Mouse (Mus musculus): Measurements from ENCODE around the gene B230219D22Rik. TPM values are rescaled to one million over a fixed set of nuclear protein-coding genes. Genes with fewer than 3 reads are reported as not detected.

Gene B230219D22Rik
- polyA plus RNA-seq (2015; fragmentation: Nextera tagmentation; extraction: Ambion mirVana): 74.6 and 74.9 TPM in 2 replicates

DNA sequence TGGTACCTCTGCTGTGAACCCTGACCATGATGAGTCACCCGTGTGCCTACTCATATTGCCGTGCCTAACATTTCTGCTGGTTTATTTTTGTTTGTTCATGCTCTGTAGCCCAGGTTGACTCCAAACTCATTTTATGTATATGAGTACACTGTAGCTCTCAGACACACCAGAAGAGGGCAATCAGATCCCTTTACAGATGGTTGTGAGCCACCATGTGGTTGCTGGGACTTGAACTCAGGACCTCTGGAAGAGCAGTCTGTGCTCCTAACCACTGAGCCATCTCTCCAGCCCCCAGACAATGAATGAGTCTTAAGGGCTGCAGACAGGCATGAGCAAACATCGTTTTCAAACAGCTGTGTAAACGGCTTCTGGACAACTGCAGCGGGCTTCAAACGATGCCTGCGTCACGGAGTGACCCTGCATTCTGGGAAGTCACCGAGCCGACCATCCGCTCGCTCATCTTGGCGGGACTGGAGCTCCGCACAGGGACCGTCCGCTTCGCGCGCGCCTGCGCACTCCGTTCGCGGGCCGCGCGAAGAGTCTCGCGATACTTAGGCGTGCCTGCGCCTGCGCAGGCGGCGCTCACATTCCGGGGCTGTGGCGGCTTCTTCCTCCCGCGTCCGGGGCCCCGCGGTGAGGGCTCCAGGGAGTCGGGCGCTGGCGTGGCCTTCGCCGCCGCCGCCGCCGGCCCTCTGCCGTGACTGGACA is at the start of gene B230219D22Rik:
Gene B230219D22Rik, plus strand, starts transcription at position 590 of the 708 bp plus-strand sequence.
- peak within 1 kb of the TSS; percentile 100 for H3K9ac ChIP-seq (replicated peaks; ENCODE audit: low read depth, low read length)
- H3K4me3 ChIP-seq (replicated peaks; ENCODE audit: low read length): peak within 1 kb of the TSS; percentile 94
- peak within 1 kb of the TSS; percentile 74 for H3K4me2 ChIP-seq (ENCODE audit: low read length)
- no peaks in the 10 kb centered on the region for H3K9me3 ChIP-seq (ENCODE audit: control insufficient read depth, low read length)
- no peaks in the 10 kb centered on the region for H3K27me3 ChIP-seq (replicated peaks; ENCODE audit: control insufficient read depth, insufficient read depth, low read length)
- WGBS: 4% methylated on average over 47 of the region's 51 CpGs
- peak; percentile 99 for ATAC-seq
- peak within 1 kb of the TSS; percentile 97 for H3K27ac ChIP-seq (ENCODE audit: low read length)
- no peaks in the 10 kb centered on the region for H3K36me3 ChIP-seq (ENCODE audit: control insufficient read depth, insufficient read depth)
- H3K4me1 ChIP-seq (replicated peaks; ENCODE audit: control insufficient read depth, insufficient read depth, low read length): peaks cover 22% of the 10 kb centered on the region

GRCm38 (mm10) chr13:55644525-55644924 is 48.4 kb upstream of the B230219D22Rik start:
- no peak for ATAC-seq
- 88% methylated on average over 2 of the region's 2 CpGs for WGBS
- Histone ChIP-seq H3K36me3 (ENCODE audit: control insufficient read depth, insufficient read depth) (peaks cover 35% of the 10 kb centered on the region), H3K9me3 (ENCODE audit: control insufficient read depth, low read length) (no peaks in the 10 kb centered on the region), H3K9ac (replicated peaks; ENCODE audit: low read depth, low read length) (no peak overlapping the region), H3K4me2 (ENCODE audit: low read length) (no peak overlapping the region), H3K27ac (ENCODE audit: low read length) (no peak overlapping the region), H3K27me3 (replicated peaks; ENCODE audit: control insufficient read depth, insufficient read depth, low read length) (no peaks in the 10 kb centered on the region), H3K4me3 (replicated peaks; ENCODE audit: low read length) (no peak overlapping the region), H3K4me1 (replicated peaks; ENCODE audit: control insufficient read depth, insufficient read depth, low read length) (no peaks in the 10 kb centered on the region)

- 87% methylated on average over 12 of the region's 12 CpGs for whole genome bisulfite sequencing
- H3K4me3 ChIP-seq (replicated peaks; ENCODE audit: low read length): no peak overlapping the region
- H3K27ac ChIP-seq (ENCODE audit: low read length): no peak overlapping the region
- no peaks in the 10 kb centered on the region for H3K9me3 ChIP-seq (ENCODE audit: control insufficient read depth, low read length)
- H3K27me3 ChIP-seq (replicated peaks; ENCODE audit: control insufficient read depth, insufficient read depth, low read length): no peaks in the 10 kb centered on the region
- peaks cover 73% of the 10 kb centered on the region for H3K36me3 ChIP-seq (ENCODE audit: control insufficient read depth, insufficient read depth)
- no peaks in the 10 kb centered on the region for H3K4me1 ChIP-seq (replicated peaks; ENCODE audit: control insufficient read depth, insufficient read depth, low read length)
- no peak overlapping the region for H3K9ac ChIP-seq (replicated peaks; ENCODE audit: low read depth, low read length)
- no peak overlapping the region for H3K4me2 ChIP-seq (ENCODE audit: low read length)
- no peak for ATAC-seq
These were observed 42.8 kb upstream of the B230219D22Rik start for GRCm38 (mm10) chr13:55650098-55650497.

- Histone ChIP-seq H3K4me1 (replicated peaks; ENCODE audit: control insufficient read depth, insufficient read depth, low read length) (no peaks in the 10 kb centered on the region), H3K4me3 (replicated peaks; ENCODE audit: low read length) (no peak overlapping the region), H3K36me3 (ENCODE audit: control insufficient read depth, insufficient read depth) (peaks cover 72% of the 10 kb centered on the region), H3K9me3 (ENCODE audit: control insufficient read depth, low read length) (no peaks in the 10 kb centered on the region), H3K27ac (ENCODE audit: low read length) (no peak overlapping the region), H3K9ac (replicated peaks; ENCODE audit: low read depth, low read length) (no peak overlapping the region), H3K27me3 (replicated peaks; ENCODE audit: control insufficient read depth, insufficient read depth, low read length) (no peaks in the 10 kb centered on the region), H3K4me2 (ENCODE audit: low read length) (no peak overlapping the region)
- 92% methylated on average over 6 of the region's 6 CpGs for WGBS
- ATAC-seq: no peak
These were observed 41.9 kb upstream of the B230219D22Rik start for GRCm38 (mm10) chr13:55650980-55651379.

GRCm38 (mm10) chr13:55668550-55668949 is 24.4 kb upstream of the B230219D22Rik start:
- H3K4me2 ChIP-seq (ENCODE audit: low read length): no peak overlapping the region
- 81% methylated on average over 6 of the region's 6 CpGs for WGBS
- ATAC-seq: no peak
- no peak overlapping the region for H3K9ac ChIP-seq (replicated peaks; ENCODE audit: low read depth, low read length)
- no peak overlapping the region for H3K4me3 ChIP-seq (replicated peaks; ENCODE audit: low read length)
- peaks cover 50% of the 10 kb centered on the region for H3K36me3 ChIP-seq (ENCODE audit: control insufficient read depth, insufficient read depth)
- no peaks in the 10 kb centered on the region for H3K27me3 ChIP-seq (replicated peaks; ENCODE audit: control insufficient read depth, insufficient read depth, low read length)
- H3K27ac ChIP-seq (ENCODE audit: low read length): no peak overlapping the region
- H3K4me1 ChIP-seq (replicated peaks; ENCODE audit: control insufficient read depth, insufficient read depth, low read length): no peaks in the 10 kb centered on the region
- H3K9me3 ChIP-seq (ENCODE audit: control insufficient read depth, low read length): no peaks in the 10 kb centered on the region

DNA sequence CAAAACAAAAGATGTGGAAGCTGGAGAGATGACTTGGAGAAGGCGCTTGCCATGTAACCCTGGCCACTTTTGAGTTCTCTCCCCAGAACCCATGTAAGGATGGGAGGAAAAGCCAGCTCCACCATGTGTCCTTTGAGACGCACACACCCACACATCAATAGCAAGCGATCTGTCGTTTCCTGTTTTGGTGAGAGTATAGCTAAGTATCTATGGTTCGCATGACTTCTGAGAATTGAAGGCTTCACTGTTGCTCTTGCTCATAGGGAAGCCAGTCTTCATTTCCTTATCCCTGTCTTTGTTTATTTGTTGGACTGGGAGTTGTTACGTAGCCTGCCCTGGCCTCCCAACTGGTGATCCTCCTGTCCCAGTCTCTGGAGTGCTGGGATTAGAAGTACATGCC is 20.2 kb upstream of the B230219D22Rik start:
- H3K36me3 ChIP-seq (ENCODE audit: control insufficient read depth, insufficient read depth): peaks cover 42% of the 10 kb centered on the region
- H3K4me3 ChIP-seq (replicated peaks; ENCODE audit: low read length): no peak overlapping the region
- no peak overlapping the region for H3K27ac ChIP-seq (ENCODE audit: low read length)
- H3K9me3 ChIP-seq (ENCODE audit: control insufficient read depth, low read length): no peaks in the 10 kb centered on the region
- ATAC-seq: no peak
- no peaks in the 10 kb centered on the region for H3K27me3 ChIP-seq (replicated peaks; ENCODE audit: control insufficient read depth, insufficient read depth, low read length)
- H3K4me2 ChIP-seq (ENCODE audit: low read length): no peak overlapping the region
- no peak overlapping the region for H3K9ac ChIP-seq (replicated peaks; ENCODE audit: low read depth, low read length)
- H3K4me1 ChIP-seq (replicated peaks; ENCODE audit: control insufficient read depth, insufficient read depth, low read length): no peaks in the 10 kb centered on the region
- 98% methylated on average over 6 of the region's 6 CpGs for WGBS

DNA sequence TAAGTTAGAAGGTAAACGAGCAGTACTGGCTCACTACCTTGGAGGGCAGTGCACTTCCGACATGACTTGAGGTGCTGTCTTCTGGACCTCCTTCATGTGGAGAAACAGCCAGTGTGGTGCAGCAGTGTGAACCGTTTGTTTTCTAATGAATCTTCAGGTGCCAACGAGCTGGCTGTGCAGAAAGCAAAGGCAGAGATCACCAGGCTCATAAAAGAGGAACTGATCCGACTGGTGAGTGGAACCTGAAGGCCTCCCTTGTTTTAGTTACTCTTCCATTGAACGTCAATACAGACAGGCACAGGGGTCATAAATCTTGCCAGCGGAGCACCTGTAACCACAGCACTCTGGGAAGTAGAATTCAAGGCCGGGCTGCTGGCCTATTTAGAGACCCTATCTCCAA is 15.6 kb upstream of the B230219D22Rik start:
- H3K36me3 ChIP-seq (ENCODE audit: control insufficient read depth, insufficient read depth): peaks cover 45% of the 10 kb centered on the region
- no peak for ATAC-seq
- no peak overlapping the region for H3K4me3 ChIP-seq (replicated peaks; ENCODE audit: low read length)
- no peak overlapping the region for H3K9ac ChIP-seq (replicated peaks; ENCODE audit: low read depth, low read length)
- no peaks in the 10 kb centered on the region for H3K27me3 ChIP-seq (replicated peaks; ENCODE audit: control insufficient read depth, insufficient read depth, low read length)
- 88% methylated on average over 8 of the region's 8 CpGs for WGBS
- no peaks in the 10 kb centered on the region for H3K9me3 ChIP-seq (ENCODE audit: control insufficient read depth, low read length)
- H3K27ac ChIP-seq (ENCODE audit: low read length): no peak overlapping the region
- no peak overlapping the region for H3K4me2 ChIP-seq (ENCODE audit: low read length)
- no peaks in the 10 kb centered on the region for H3K4me1 ChIP-seq (replicated peaks; ENCODE audit: control insufficient read depth, insufficient read depth, low read length)

- no peak overlapping the region for H3K4me3 ChIP-seq (replicated peaks; ENCODE audit: low read length)
- 0 out of 2 replicates have a peak, but pooled peaks cover 3% of the 10 kb centered on the region for H3K4me1 ChIP-seq (replicated peaks; ENCODE audit: control insufficient read depth, insufficient read depth, low read length)
- ATAC-seq: no peak
- no peaks in the 10 kb centered on the region for H3K9me3 ChIP-seq (ENCODE audit: control insufficient read depth, low read length)
- no peaks in the 10 kb centered on the region for H3K27me3 ChIP-seq (replicated peaks; ENCODE audit: control insufficient read depth, insufficient read depth, low read length)
- 77% methylated on average over 9 of the region's 9 CpGs for WGBS
- peaks cover 24% of the 10 kb centered on the region for H3K36me3 ChIP-seq (ENCODE audit: control insufficient read depth, insufficient read depth)
- no peak overlapping the region for H3K27ac ChIP-seq (ENCODE audit: low read length)
- H3K4me2 ChIP-seq (ENCODE audit: low read length): no peak overlapping the region
- H3K9ac ChIP-seq (replicated peaks; ENCODE audit: low read depth, low read length): no peak overlapping the region
These were observed 10.7 kb upstream of the B230219D22Rik start for GRCm38 (mm10) chr13:55682201-55682600.

GRCm38 (mm10) chr13:55683581-55683980 is 9.3 kb upstream of the B230219D22Rik start:
- WGBS: 94% methylated on average over 3 of the region's 3 CpGs
- Histone ChIP-seq H3K9ac (replicated peaks; ENCODE audit: low read depth, low read length) (no peak overlapping the region), H3K4me3 (replicated peaks; ENCODE audit: low read length) (no peak overlapping the region), H3K27me3 (replicated peaks; ENCODE audit: control insufficient read depth, insufficient read depth, low read length) (no peaks in the 10 kb centered on the region), H3K4me1 (replicated peaks; ENCODE audit: control insufficient read depth, insufficient read depth, low read length) (0 out of 2 replicates have a peak, but pooled peaks cover 3% of the 10 kb centered on the region), H3K9me3 (ENCODE audit: control insufficient read depth, low read length) (no peaks in the 10 kb centered on the region), H3K4me2 (ENCODE audit: low read length) (no peak overlapping the region), H3K36me3 (ENCODE audit: control insufficient read depth, insufficient read depth) (peaks cover 20% of the 10 kb centered on the region), H3K27ac (ENCODE audit: low read length) (no peak overlapping the region)
- ATAC-seq: no peak
